Mouse (Mus musculus) kidney, embryonic 16.5 days (tissue): ENCODE measurements around the gene Rbfox2. TPM values are rescaled to one million over a fixed set of nuclear protein-coding genes. Genes with fewer than 3 reads are reported as not detected.
A peak's percentile ranks its signal among the peaks of the same experiment; 100 is the strongest.

ENCODE experiments used
- ATAC-seq: fragments of 200-750 bp; cut with Nextera tagmentation; 2 replicates; pipeline ENCODE4 v1.8.0; 2017; ENCODE audit warnings: moderate TSS enrichment; ENCODE audit not compliant: low FRiP score, low TSS enrichment
- H3K27ac ChIP-seq: fragments of 300-500 bp; sonication (generic); 2 replicates; pipeline ENCODE4 v1.5.1; 2014; ENCODE audit warnings: low read length
- H3K27me3 ChIP-seq: fragments of 300-500 bp; sonication (generic); 2 replicates; pipeline ENCODE4 v1.6.1; 2014; ENCODE audit warnings: low read length, control low read depth, mixed read lengths; ENCODE audit not compliant: insufficient read depth
- H3K36me3 ChIP-seq: fragments of 300-500 bp; sonication (generic); 2 replicates; pipeline ENCODE4 v1.6.1; 2014; ENCODE audit warnings: low read length, control low read depth, mixed read lengths; ENCODE audit not compliant: insufficient read depth
- H3K4me1 ChIP-seq: fragments of 300-500 bp; sonication (generic); 2 replicates; pipeline ENCODE4 v1.6.1; 2014; ENCODE audit warnings: low read length, control low read depth, mixed read lengths; ENCODE audit not compliant: insufficient read depth
- H3K4me2 ChIP-seq: fragments of 300-500 bp; sonication (generic); replicated peaks from 2 replicates; pipeline ENCODE4 v1.6.1; 2014; ENCODE audit warnings: low read depth, low read length
- H3K4me3 ChIP-seq: fragments of 300-500 bp; sonication (generic); 2 replicates; pipeline ENCODE4 v1.5.1; 2014; ENCODE audit warnings: mild to moderate bottlenecking, low read length
- H3K9ac ChIP-seq: fragments of 300-500 bp; sonication (generic); replicated peaks from 2 replicates; pipeline ENCODE4 v1.6.1; 2014; ENCODE audit warnings: low read length
- H3K9me3 ChIP-seq: fragments of 300-500 bp; sonication (generic); 2 replicates; pipeline ENCODE4 v1.6.1; 2016; ENCODE audit warnings: low read length, control low read depth
- WGBS: fragments of 180-500 bp; shearing (Covaris S2); extraction: QIAGEN DNeasy Blood & Tissue Kit; methylation state at CpG from one replicate; pipeline ENCODE4 v1.1.7; 2014; 5-methylcytosine and 5-hydroxymethylcytosine counted together
- polyA plus RNA-seq: library from polyadenylated mRNA; unstranded; fragments of >200 nt; fragmentation: Nextera tagmentation; extraction: Ambion mirVana; gene quantifications from 2 replicates; pipeline ENCODE4 v1.2.1, GENCODE M21; 2015

Rbfox2 gene
- polyA plus RNA-seq, 1 experiment from 2014 or later: 49.1 TPM

GRCm38 (mm10) chr15:77244634-77245033 lies 62.2 kb downstream of the Rbfox2 start:
- Histone ChIP-seq H3K4me3 (no peak overlapping the region), H3K4me1 (peaks cover 18% of the 10 kb centered on the region), H3K4me2 (no peak overlapping the region), H3K36me3 (no peaks in the 10 kb centered on the region), H3K9ac (no peak overlapping the region), H3K27me3 (no peaks in the 10 kb centered on the region), H3K9me3 (no peaks in the 10 kb centered on the region), H3K27ac (no peak overlapping the region)
- WGBS: 76% methylated on average over 5 of the region's 5 CpGs
- no peak for ATAC-seq

GRCm38 (mm10) chr15:77243876-77244560 lies 62.8 kb downstream of the Rbfox2 start:
- H3K4me1 ChIP-seq: peaks cover 18% of the 10 kb centered on the region
- H3K4me2 ChIP-seq: no peak overlapping the region
- no peak overlapping the region for H3K9ac ChIP-seq
- H3K27ac ChIP-seq: no peak overlapping the region
- no peaks in the 10 kb centered on the region for H3K36me3 ChIP-seq
- 85% methylated on average over 5 of the region's 5 CpGs for WGBS
- ATAC-seq: no peak
- no peaks in the 10 kb centered on the region for H3K9me3 ChIP-seq
- H3K4me3 ChIP-seq: no peak overlapping the region
- H3K27me3 ChIP-seq: no peaks in the 10 kb centered on the region

- Histone ChIP-seq H3K9ac (no peak overlapping the region), H3K9me3 (no peaks in the 10 kb centered on the region), H3K27ac (no peak overlapping the region), H3K27me3 (no peaks in the 10 kb centered on the region), H3K4me1 (peaks cover 14% of the 10 kb centered on the region), H3K4me3 (no peak overlapping the region), H3K4me2 (no peak overlapping the region), H3K36me3 (no peaks in the 10 kb centered on the region)
- no peak for ATAC-seq
- WGBS: 79% methylated on average over 4 of the region's 4 CpGs
Observed at GRCm38 (mm10) chr15:77240607-77241006, 66.2 kb downstream of the Rbfox2 start.

- no peak overlapping the region for H3K9ac ChIP-seq
- no peak for ATAC-seq
- H3K27me3 ChIP-seq: no peaks in the 10 kb centered on the region
- no peak overlapping the region for H3K4me3 ChIP-seq
- H3K36me3 ChIP-seq: no peaks in the 10 kb centered on the region
- no peaks in the 10 kb centered on the region for H3K9me3 ChIP-seq
- no peak overlapping the region for H3K4me2 ChIP-seq
- H3K27ac ChIP-seq: no peak overlapping the region
- 83% methylated on average over 4 of the region's 4 CpGs for WGBS
- H3K4me1 ChIP-seq: peaks cover 13% of the 10 kb centered on the region; the same call in 1 of the 2 replicates
Observed at GRCm38 (mm10) chr15:77239564-77239963, 67.2 kb downstream of the Rbfox2 start.

GRCm38 (mm10) chr15:77237661-77238060 lies 69.1 kb downstream of the Rbfox2 start:
- Histone ChIP-seq H3K9me3 (no peaks in the 10 kb centered on the region), H3K36me3 (no peaks in the 10 kb centered on the region), H3K4me1 (peaks cover 14% of the 10 kb centered on the region; the same call in 1 of the 2 replicates), H3K4me2 (no peak overlapping the region), H3K4me3 (no peak overlapping the region), H3K27ac (no peak overlapping the region), H3K9ac (no peak overlapping the region), H3K27me3 (no peaks in the 10 kb centered on the region)
- no peak for ATAC-seq
- 48% methylated on average over 1 of the region's 1 CpGs for WGBS

GRCm38 (mm10) chr15:77236055-77236567 lies 70.7 kb downstream of the Rbfox2 start:
- H3K27ac ChIP-seq: peak overlapping the region; percentile 39; the same call in 1 of the 2 replicates
- no peak overlapping the region for H3K4me3 ChIP-seq
- no peak overlapping the region for H3K4me2 ChIP-seq
- 64% methylated on average over 7 of the region's 7 CpGs for WGBS
- no peak overlapping the region for H3K9ac ChIP-seq
- H3K9me3 ChIP-seq: no peaks in the 10 kb centered on the region
- H3K27me3 ChIP-seq: no peaks in the 10 kb centered on the region
- no peak for ATAC-seq
- H3K36me3 ChIP-seq: no peaks in the 10 kb centered on the region
- H3K4me1 ChIP-seq: peaks cover 14% of the 10 kb centered on the region; the same call in 1 of the 2 replicates

- 87% methylated on average over 4 of the region's 4 CpGs for WGBS
- no peak overlapping the region for H3K4me2 ChIP-seq
- H3K27ac ChIP-seq: no peak overlapping the region
Observed at GRCm38 (mm10) chr15:77235551-77235950, 71.3 kb downstream of the Rbfox2 start.

GRCm38 (mm10) chr15:77234296-77234695 lies 72.5 kb downstream of the Rbfox2 start:
- Histone ChIP-seq H3K27ac (no peak overlapping the region), H3K9me3 (no peaks in the 10 kb centered on the region)
- WGBS: 44% methylated on average over 4 of the region's 4 CpGs

More at GRCm38 (mm10) chr15:77235551-77235950, 71.3 kb downstream of the Rbfox2 start:
- H3K9me3 ChIP-seq: no peaks in the 10 kb centered on the region
- H3K36me3 ChIP-seq: no peaks in the 10 kb centered on the region
- H3K27me3 ChIP-seq: no peaks in the 10 kb centered on the region
- ATAC-seq: no peak
- peaks cover 14% of the 10 kb centered on the region; the same call in 1 of the 2 replicates for H3K4me1 ChIP-seq
- no peak overlapping the region for H3K4me3 ChIP-seq
- no peak overlapping the region for H3K9ac ChIP-seq

GRCm38 (mm10) chr15:77230144-77230543 lies 76.7 kb downstream of the Rbfox2 start:
- ATAC-seq: no peak
- H3K4me2 ChIP-seq: no peak overlapping the region
- WGBS: 65% methylated on average over 3 of the region's 3 CpGs
- H3K4me3 ChIP-seq: no peak overlapping the region
- H3K4me1 ChIP-seq: peaks cover 19% of the 10 kb centered on the region; the same call in 1 of the 2 replicates
- H3K27me3 ChIP-seq: no peaks in the 10 kb centered on the region
- H3K36me3 ChIP-seq: no peaks in the 10 kb centered on the region
- H3K9ac ChIP-seq: no peak overlapping the region
- no peak overlapping the region for H3K27ac ChIP-seq
- no peaks in the 10 kb centered on the region for H3K9me3 ChIP-seq

More at GRCm38 (mm10) chr15:77234296-77234695, 72.5 kb downstream of the Rbfox2 start:
- Histone ChIP-seq H3K9ac (no peak overlapping the region), H3K27me3 (no peaks in the 10 kb centered on the region), H3K4me3 (no peak overlapping the region), H3K4me1 (peaks cover 20% of the 10 kb centered on the region; the same call in 1 of the 2 replicates), H3K36me3 (no peaks in the 10 kb centered on the region), H3K4me2 (no peak overlapping the region)
- ATAC-seq: no peak

GRCm38 (mm10) chr15:77226831-77227354 lies 79.9 kb downstream of the Rbfox2 start:
- Histone ChIP-seq H3K27me3 (no peaks in the 10 kb centered on the region), H3K36me3 (no peaks in the 10 kb centered on the region), H3K9ac (no peak overlapping the region), H3K27ac (no peak overlapping the region), H3K4me1 (peaks cover 11% of the 10 kb centered on the region; the same call in 1 of the 2 replicates), H3K9me3 (no peaks in the 10 kb centered on the region), H3K4me2 (no peak overlapping the region), H3K4me3 (no peak overlapping the region)
- 67% methylated on average over 7 of the region's 7 CpGs for WGBS
- no peak for ATAC-seq
